Mouse (Mus musculus) layer of hippocampus, postnatal 36 days (tissue): ENCODE measurements around the gene Lmo2. TPM values are rescaled to one million over a fixed set of nuclear protein-coding genes. Genes with fewer than 3 reads are reported as not detected.

Experiments used
- total RNA-seq, 2 experiments: library from RNA; stranded (reverse); gene quantifications; 2 replicates each; pipeline ENCODE4 v1.2.3; 2021

Gene Lmo2
- total RNA-seq, 2 experiments from 2014 or later = 20.0 TPM

Other genes with a start within 250 kb of the Lmo2 start
- 10 to 100 TPM; 37.0 to 37.6 TPM for gene Nat10, start 196.7 kb upstream of the Lmo2 start, total RNA-seq
- gene Caprin1, start 160.3 kb upstream of the Lmo2 start, total RNA-seq = 100 to 1,000 TPM; 363 to 370 TPM
- 10 to 100 TPM; 48.7 to 49.2 TPM for gene Fbxo3, start 69.7 kb downstream of the Lmo2 start, total RNA-seq
- not detected for gene 4931422A03Rik, start 70.4 kb downstream of the Lmo2 start, total RNA-seq
- gene Gm10912, start 107.8 kb downstream of the Lmo2 start, total RNA-seq = under 1 TPM; 0.47 to 0.53 TPM
- gene Gm10799, start 110.6 kb downstream of the Lmo2 start, total RNA-seq = not detected
- gene Cd59b, start 111.9 kb downstream of the Lmo2 start, total RNA-seq = 1 to 10 TPM in 1 of 2 experiments, not detected in 1; 2.0 TPM
- 1 to 10 TPM; 3.9 to 6.0 TPM for gene Cd59a, start 137.8 kb downstream of the Lmo2 start, total RNA-seq
- not detected for gene A930018P22Rik, start 164.8 kb downstream of the Lmo2 start, total RNA-seq